Mouse (Mus musculus) right cerebral cortex, postnatal 14 days (tissue): ENCODE data around the gene Eif2d.
A peak's percentile ranks its signal among the peaks of the same experiment; 100 is the strongest.
"Not testable (repeated sequence)": the region's sequence is repeated elsewhere in the genome, so short reads cannot be mapped to it uniquely, and the experiment has no call there.

Experiments used
- DNase-seq: peaks from one replicate; pipeline ENCODE4 v3.0.0; 2022

The Eif2d gene

DNA sequence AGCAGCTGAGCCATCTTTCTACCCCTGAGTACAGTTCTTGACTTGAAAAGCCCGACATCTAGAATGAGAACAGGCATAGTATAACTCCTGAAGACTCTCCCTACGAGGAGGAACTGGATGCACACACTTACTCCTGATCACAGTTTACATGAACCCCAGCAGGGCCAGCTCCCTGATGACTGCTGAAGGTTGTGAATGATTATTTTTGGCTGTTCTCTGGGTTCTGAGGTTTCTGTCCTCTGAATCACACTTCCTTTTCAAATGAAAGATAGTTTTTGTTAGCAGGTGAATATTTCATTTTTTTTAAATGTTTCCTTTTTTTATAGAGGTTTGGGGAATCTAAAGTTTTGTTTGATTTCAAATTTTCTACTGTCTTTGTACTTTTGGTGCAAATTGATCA lies 11.5 kb upstream of the Eif2d start:
- DNase-seq = no peak

- no peak for DNase-seq
Observed at GRCm38 (mm10) chr1:131142472-131142871, 10.5 kb upstream of the Eif2d start.

GRCm38 (mm10) chr1:131145222-131145621 lies 7.8 kb upstream of the Eif2d start:
- not testable (repeated sequence) for DNase-seq

GRCm38 (mm10) chr1:131146181-131146614 lies 6.8 kb upstream of the Eif2d start:
- DNase-seq = no peak

GRCm38 (mm10) chr1:131149496-131149895 lies 3.5 kb upstream of the Eif2d start:
- no peak for DNase-seq

GRCm38 (mm10) chr1:131155456-131155855 lies 2.5 kb downstream of the Eif2d start:
- DNase-seq = no peak

DNA sequence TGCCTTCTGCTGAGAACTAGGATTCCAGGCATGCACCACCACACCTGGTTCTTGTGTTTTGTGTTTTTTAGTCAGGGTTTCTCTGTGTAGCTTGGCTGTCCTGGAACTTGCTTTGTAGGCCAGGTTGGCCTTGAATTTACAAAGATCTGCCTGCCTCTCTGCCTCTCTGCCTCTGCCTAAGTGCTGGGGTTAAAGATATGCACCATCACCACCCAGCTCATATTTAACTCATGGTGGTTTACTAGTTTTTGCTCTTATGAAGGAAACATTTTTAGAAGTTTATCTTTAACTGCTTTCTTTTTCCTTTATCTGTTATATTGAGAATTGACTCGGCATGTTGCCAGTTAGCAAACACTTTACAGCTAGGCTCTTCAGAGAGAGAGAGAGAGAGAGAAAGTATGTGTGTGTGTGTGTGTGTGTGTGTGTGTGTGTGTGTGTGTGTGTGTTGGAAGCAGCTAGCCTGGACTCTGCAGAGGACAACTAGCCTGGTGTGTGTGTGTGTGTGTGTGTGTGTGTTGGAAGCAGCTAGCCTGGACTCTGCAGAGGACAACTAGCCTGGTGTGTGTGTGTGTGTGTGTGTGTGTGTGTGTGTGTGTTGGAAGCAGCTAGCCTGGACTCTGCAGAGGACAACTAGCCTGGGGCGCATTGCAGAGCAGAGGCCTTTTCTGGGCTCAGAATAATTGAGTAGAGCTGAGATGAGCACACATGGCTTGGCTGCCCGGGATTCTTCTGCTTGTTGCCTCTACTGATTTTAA lies 6.8 kb downstream of the Eif2d start:
- not testable (repeated sequence) for DNase-seq

GRCm38 (mm10) chr1:131161091-131161490 lies 8.1 kb downstream of the Eif2d start:
- no peak for DNase-seq

DNA sequence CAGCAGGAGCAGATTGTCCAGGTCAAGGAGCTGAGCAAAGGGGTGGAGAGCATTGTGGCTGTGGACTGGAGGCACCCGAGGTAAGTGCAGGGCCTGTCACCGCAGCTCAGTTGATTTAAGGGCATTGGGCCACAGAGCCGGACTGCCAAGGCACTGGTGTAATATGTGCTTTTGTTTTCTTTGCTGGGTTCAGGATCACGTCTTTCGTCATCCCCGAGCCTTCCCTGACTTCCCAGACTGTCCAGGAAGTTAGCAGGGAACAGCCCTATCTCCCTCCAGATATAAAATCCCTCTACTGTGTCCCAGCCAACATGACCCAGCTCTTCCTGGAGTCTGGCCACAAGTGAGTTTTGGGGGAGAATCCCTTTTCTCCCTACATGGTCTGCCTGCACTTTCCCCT lies 11.4 kb downstream of the Eif2d start:
- no peak for DNase-seq

DNA sequence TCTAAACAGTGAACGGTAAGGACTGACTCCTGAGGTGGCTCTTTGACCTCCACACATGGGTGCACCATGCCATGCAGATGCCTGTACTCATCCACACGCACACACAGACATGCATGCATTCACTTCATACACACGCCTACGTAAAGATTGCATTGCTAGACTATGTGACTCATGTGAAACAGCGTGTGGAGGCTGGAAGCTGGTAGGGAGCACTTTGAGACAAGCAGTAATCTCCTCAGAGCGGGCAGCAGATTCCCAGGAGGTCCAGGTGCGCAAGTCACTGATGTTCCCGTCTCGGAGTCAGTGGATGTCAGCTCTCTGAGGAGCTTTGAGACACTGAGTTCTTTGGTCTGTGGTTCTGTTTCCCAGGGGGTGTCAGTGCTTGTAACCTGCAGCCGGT lies 14.6 kb downstream of the Eif2d start:
- no peak for DNase-seq

DNA sequence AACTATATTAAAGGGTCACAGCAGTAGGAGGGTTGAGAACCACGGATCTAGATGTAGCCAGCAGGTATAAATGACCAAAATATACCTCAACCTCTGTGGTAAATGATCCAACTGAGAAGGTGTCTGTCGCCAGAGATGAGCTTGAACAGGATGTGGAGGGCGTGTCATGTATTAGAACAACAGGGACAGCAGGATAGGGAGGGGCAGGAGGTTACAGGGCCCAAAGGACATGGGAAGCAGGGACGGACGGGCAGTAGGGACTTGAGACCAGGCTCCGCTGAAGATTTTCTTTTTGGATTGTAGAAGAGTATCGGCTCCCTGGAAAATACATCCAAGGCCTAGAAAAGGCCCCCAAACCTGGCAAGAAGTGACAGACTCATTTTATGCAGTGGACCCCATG lies 20.0 kb downstream of the Eif2d start:
- DNase-seq = no peak

- no peak for DNase-seq
Observed at GRCm38 (mm10) chr1:131173809-131174208, 20.8 kb downstream of the Eif2d start.

DNA sequence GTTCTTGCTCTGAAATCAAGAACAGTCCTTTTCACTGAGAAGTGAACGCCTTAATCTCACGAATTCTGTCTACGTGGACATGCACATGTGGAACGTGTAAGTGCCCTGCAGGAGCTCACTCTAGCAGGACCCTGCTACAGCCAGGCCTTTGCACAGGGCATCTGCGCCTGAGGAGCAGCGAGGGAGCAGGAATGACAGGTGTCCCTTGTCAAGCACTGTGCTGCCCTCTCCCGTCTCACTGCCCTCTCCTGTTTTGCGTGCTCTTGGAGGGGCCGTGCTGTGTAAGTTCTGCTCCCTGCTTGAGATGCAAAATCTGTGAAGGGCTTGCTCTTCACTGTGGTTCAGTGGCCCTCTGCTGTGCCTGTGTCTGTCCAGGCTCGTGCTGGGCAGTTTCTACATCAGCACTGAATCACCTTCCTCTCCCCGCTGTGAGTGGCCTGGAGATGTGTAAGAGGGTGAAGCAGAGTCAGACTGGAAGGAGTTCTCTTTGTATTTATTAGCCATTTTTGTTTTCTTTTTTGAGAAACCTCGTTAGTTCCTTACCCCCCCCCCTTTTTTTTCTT lies 21.4 kb downstream of the Eif2d start:
- no peak for DNase-seq

GRCm38 (mm10) chr1:131175189-131175588 lies 22.2 kb downstream of the Eif2d start:
- no peak for DNase-seq

DNA sequence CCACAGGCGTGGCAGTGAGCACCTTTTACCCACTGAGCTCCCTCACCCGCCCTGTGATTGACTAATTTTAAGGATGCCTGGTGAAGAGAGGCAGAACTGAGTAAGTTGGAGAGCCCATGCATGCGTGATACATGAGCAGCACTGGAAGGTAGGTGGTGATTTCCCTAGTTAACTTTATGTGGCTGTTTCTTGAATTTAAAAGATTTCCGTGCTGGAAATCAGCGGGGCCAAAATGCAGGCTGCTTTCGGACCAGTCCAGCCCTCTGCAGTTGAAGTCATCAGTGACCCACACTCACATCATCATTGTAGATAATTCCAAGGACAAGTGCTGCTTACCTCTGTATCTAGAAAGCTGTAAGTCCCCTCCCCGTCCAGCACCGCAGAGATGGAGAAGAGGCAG lies 22.8 kb downstream of the Eif2d start:
- no peak for DNase-seq

DNA sequence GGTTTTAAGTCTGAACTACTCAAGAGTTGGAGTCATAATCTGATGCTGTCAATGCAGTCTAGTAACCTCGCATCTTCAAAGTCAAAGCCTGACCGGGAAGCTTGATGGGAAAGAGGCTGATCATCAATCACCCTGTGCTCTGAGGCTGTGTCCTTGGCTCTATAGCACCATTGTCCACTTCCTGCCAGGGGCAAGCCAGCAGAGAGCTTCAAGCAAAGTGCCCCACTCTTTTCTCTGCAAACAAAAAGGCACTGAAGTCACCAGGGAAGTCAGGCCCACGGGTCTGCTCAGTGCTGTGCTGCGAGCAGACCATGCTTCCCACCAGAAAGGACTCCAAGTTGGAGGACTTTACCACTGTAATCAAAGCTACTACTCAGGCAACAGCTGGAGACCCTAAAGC lies 24.3 kb downstream of the Eif2d start:
- no peak for DNase-seq

DNA sequence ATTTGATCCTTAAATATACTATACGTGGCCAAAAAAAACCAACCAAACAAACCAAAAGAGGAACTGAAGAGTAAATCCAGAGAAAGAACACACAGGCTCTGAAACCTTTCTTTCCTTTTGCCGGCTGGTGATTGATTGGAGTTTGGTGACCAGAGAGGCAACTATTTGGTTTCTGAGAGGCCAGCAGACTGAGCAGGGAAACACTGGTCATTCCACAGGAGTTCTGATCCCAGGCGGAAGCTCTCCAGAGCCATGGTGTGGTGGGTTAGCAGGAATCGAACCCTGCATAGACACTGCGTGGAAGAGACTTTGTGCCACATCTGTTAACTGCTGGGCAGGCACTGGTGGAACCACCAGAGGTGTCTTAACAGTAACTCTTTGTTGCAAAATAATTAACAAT lies 25.1 kb downstream of the Eif2d start:
- no peak for DNase-seq

- no peak for DNase-seq
Observed at GRCm38 (mm10) chr1:131180386-131180785, 27.4 kb downstream of the Eif2d start.

DNA sequence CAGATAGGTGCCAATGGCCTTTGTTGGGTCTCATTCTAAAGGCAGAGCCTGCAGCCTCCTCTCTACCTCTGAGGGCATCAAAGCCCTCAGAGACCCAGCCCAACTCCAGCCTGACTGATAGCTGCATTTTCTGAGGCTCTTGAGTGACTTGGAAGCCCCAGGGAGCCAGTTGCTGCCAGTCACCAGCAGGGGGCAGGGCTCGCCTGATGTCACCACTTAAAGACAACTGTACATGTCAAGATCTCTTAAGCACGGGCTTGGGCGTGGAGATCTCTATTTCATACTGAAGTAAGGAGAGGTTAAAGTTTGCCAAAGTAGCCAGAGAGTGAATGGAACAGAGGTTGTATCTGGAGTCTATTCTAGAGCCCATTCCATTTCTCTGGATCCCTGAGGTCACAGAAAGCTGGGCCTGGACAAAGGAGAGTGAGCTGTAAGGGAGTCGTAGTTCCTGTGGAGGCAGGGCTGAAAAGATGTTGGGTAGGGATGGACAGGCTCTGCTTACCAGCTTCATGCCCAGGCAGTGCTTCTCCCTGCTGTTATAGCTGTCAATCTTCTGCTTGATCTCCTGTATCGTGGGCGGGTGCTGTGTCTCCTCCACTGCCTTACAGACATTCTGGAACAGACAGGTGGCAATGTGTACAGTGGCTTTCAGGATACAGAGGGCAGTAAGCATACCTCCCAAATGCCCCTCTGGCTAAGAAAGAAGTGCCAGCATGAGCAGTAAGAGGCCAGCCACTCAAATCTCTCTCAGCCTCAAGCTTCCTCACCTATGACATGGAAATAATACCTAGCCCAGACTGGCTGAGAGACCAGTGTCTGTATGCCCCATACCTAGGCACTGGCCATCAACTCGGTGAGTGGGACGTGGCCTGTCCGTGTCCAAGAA lies 28.9 kb downstream of the Eif2d start:
- peak; percentile 81 for DNase-seq

DNA sequence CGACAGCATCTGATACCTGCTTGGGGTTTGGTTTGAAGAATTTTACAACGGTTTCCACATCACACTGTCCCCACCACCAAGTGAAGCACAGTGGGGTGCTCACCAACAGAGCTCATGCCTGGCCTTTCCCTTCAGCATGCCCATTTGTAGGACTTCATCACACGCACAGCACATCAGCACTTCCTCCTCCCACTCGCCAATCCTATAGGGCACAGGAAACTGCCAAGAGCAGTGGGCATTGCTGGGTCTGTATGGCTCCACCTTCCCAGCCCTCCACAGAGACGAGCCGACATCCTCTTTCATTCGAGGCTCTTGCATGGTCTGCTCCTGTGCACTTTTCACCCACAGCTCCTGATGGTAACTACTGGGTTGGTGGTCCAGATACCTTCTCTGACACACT lies 30.2 kb downstream of the Eif2d start:
- no peak for DNase-seq

DNA sequence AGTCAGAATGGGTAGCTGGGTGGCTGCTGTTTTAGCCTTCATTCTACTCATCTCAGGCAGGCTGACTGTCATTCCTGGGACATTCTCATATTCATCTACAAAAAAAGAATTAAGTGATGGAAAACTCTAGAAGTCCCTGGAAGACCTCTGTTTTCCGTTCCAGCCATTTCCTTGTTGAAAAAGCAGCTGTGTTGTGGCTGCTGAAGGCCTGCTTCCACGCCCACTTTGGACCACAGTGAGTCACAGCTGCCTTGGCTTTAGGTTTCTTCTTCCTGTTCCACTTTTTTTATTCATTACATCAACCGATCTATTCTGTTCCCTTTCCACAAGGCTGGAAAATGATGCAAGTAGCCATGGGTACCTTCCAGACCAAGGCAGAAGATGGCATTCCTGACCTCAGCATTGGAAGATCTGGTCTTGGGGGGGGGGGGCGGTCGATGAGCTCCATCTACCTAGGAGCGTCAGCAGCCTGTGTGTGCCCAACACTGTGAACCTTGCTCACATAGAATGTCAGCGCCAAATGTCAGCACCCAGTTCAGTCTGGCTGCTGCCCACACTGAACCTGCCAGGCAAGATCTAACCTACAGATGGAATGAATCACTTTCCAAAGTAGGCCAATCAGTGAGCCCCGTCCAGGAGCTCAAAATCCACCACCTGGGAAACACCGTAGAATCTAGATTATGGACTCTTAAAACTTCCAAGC lies 31.4 kb downstream of the Eif2d start:
- DNase-seq = no peak

DNA sequence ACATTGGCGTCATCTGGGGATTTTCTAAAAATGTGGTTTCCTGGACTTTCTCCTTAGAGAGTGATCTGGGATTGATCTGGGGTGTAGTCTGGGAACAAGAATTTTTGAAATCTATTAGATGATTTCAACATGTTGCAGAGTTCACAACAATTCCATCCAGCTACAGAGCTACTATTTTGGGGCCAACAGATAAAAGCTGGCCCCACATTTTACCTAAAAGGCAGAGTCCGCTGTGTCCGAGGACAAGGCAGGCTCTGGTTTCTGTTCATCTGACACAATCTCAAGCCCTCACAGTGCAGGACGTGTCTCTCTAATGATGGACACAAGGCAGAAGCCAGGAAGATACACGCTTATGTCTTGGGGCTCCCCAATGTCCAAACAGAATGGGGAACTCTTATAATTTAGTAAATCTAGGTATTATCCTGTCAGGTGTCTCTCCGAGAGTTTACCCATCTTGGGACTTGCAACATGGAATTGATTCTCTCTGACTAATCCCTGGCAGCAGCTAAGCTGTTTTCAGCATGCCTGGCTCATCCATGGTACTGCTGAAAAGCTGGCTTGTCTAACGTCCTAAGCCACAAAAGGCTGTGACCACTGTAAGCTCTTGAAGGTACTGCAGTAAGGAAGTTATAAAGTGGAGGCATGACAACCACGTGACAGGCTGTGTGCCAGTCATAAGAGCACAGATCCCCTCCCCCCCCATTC lies 32.1 kb downstream of the Eif2d start:
- DNase-seq = no peak
